Mouse (Mus musculus) adrenal gland, postnatal 4 days (tissue): ENCODE data around the gene Mfn1. TPM values are rescaled to one million over a fixed set of nuclear protein-coding genes. Genes with fewer than 3 reads are reported as not detected.
A peak's percentile ranks its signal among the peaks of the same experiment; 100 is the strongest.

Source experiments
- DNase-seq, 2 experiments: peaks; one replicate each; pipeline ENCODE4 v3.0.0; 2021 to 2022; ENCODE audit warnings: low spot score in 2 of 2, mixed read lengths in 2 of 2
- total RNA-seq, 2 experiments: library from RNA; stranded (reverse); gene quantifications; 2 replicates each; pipeline ENCODE4 v1.2.3; 2021

The Mfn1 gene
- total RNA-seq, 2 experiments from 2014 or later: 61.0 to 62.5 TPM

GRCm38 (mm10) chr3:32601055-32601454, 71.8 kb downstream of the Mfn1 start:
- DNase-seq: no peak

GRCm38 (mm10) chr3:32609233-32609632, 80.0 kb downstream of the Mfn1 start:
- DNase-seq: no peak

- peak; percentile 22 to 25 for DNase-seq
Measured at GRCm38 (mm10) chr3:32610560-32610959, 81.3 kb downstream of the Mfn1 start.

- no peak for DNase-seq
Measured at GRCm38 (mm10) chr3:32611606-32612170, 82.4 kb downstream of the Mfn1 start.

GRCm38 (mm10) chr3:32614786-32615185, 85.5 kb downstream of the Mfn1 start:
- no peak for DNase-seq

GRCm38 (mm10) chr3:32615376-32615775, 86.1 kb downstream of the Mfn1 start:
- no peak for DNase-seq

GRCm38 (mm10) chr3:32616006-32616330, 86.7 kb downstream of the Mfn1 start:
- no peak for DNase-seq

GRCm38 (mm10) chr3:32616331-32617052, 87.2 kb downstream of the Mfn1 start, which contains the start of gene Gnb4:
Gene Gnb4 (minus strand): TSS chr3:32616585.
- peak; percentile 15 to 23 for DNase-seq

- no peak for DNase-seq
Measured at GRCm38 (mm10) chr3:32617053-32617642, 87.9 kb downstream of the Mfn1 start.

- DNase-seq: no peak
Measured at GRCm38 (mm10) chr3:32621658-32622057, 92.4 kb downstream of the Mfn1 start.

GRCm38 (mm10) chr3:32622106-32622505, 92.8 kb downstream of the Mfn1 start:
- no peak for DNase-seq

GRCm38 (mm10) chr3:32628141-32628540, 98.9 kb downstream of the Mfn1 start:
- no peak for DNase-seq

Other genes starting within 250 kb of the Mfn1 start
- gene Zmat3, start 163.5 kb upstream of the Mfn1 start, total RNA-seq: 10 to 100 TPM; 20.2 to 23.7 TPM
- gene Pik3ca, start 131.8 kb upstream of the Mfn1 start, total RNA-seq: 10 to 100 TPM; 49.5 to 54.0 TPM
- gene Kcnmb3, start 37.2 kb upstream of the Mfn1 start, total RNA-seq: 1 to 10 TPM in 1 of 2 experiments, under 1 TPM in 1; 0.17 to 2.0 TPM
- gene Zfp639, start 19.2 kb upstream of the Mfn1 start, total RNA-seq: 10 to 100 TPM; 41.8 TPM
- gene Gnb4, start 87.1 kb downstream of the Mfn1 start, total RNA-seq: 10 to 100 TPM; 53.5 to 60.0 TPM
- 10 to 100 TPM; 60.0 to 64.9 TPM for gene Actl6a, start 176.8 kb downstream of the Mfn1 start, total RNA-seq
- 100 to 1,000 TPM; 261 to 291 TPM for gene Ndufb5, start 207.5 kb downstream of the Mfn1 start, total RNA-seq
- 10 to 100 TPM; 35.5 to 37.9 TPM for gene Mrpl47, start 208.1 kb downstream of the Mfn1 start, total RNA-seq